Mouse (Mus musculus) stomach, embryonic 15.5 days (tissue): ENCODE results near the gene Ccdc14. TPM values are rescaled to one million over a fixed set of nuclear protein-coding genes. Genes with fewer than 3 reads are reported as not detected.
A peak's percentile ranks its signal among the peaks of the same experiment; 100 is the strongest.
"Not testable (repeated sequence)": the region's sequence is repeated elsewhere in the genome, so short reads cannot be mapped to it uniquely, and the experiment has no call there.

Experiments used
- ATAC-seq: fragments of 200-750 bp; cut with Nextera tagmentation; 2 replicates; pipeline ENCODE4 v1.8.0; 2017; ENCODE audit warnings: low read depth, moderate number of reproducible peaks, moderate TSS enrichment; ENCODE audit not compliant: insufficient read depth, low FRiP score
- H3K27ac ChIP-seq: fragments of 300-500 bp; sonication (generic); 2 replicates; pipeline ENCODE4 v1.5.1; 2015; ENCODE audit warnings: mild to moderate bottlenecking, inconsistent platforms
- H3K27me3 ChIP-seq: fragments of 300-500 bp; sonication (generic); replicated peaks from 2 replicates; pipeline ENCODE4 v1.6.1; 2015; ENCODE audit warnings: inconsistent platforms
- H3K36me3 ChIP-seq: fragments of 300-500 bp; sonication (generic); 2 replicates; pipeline ENCODE4 v1.6.1; 2015; ENCODE audit warnings: inconsistent platforms
- H3K4me1 ChIP-seq: fragments of 300-500 bp; sonication (generic); 2 replicates; pipeline ENCODE4 v1.6.1; 2015; ENCODE audit warnings: inconsistent platforms
- H3K4me2 ChIP-seq: fragments of 300-500 bp; sonication (generic); 2 replicates; pipeline ENCODE4 v1.6.1; 2015; ENCODE audit warnings: mild to moderate bottlenecking, inconsistent platforms
- H3K4me3 ChIP-seq: fragments of 300-500 bp; sonication (generic); replicated peaks from 2 replicates; pipeline ENCODE4 v1.5.1; 2015; ENCODE audit warnings: inconsistent platforms
- H3K9ac ChIP-seq: fragments of 300-500 bp; sonication (generic); 2 replicates; pipeline ENCODE4 v1.6.1; 2015; ENCODE audit warnings: inconsistent platforms
- H3K9me3 ChIP-seq: fragments of 300-500 bp; sonication (generic); 2 replicates; pipeline ENCODE4 v1.6.1; 2016; ENCODE audit warnings: inconsistent platforms
- WGBS: fragments of 180-500 bp; shearing (Covaris S2); methylation state at CpG from one replicate; pipeline ENCODE4 v1.1.7; 2015; 5-methylcytosine and 5-hydroxymethylcytosine counted together
- polyA plus RNA-seq: library from polyadenylated mRNA; unstranded; fragments of >200 nt; fragmentation: Nextera tagmentation; extraction: Ambion mirVana; gene quantifications from 2 replicates; pipeline ENCODE4 v1.2.1, GENCODE M21; 2015

The Ccdc14 gene
- polyA plus RNA-seq, 1 experiment from 2014 or later: 5.2 TPM

DNA sequence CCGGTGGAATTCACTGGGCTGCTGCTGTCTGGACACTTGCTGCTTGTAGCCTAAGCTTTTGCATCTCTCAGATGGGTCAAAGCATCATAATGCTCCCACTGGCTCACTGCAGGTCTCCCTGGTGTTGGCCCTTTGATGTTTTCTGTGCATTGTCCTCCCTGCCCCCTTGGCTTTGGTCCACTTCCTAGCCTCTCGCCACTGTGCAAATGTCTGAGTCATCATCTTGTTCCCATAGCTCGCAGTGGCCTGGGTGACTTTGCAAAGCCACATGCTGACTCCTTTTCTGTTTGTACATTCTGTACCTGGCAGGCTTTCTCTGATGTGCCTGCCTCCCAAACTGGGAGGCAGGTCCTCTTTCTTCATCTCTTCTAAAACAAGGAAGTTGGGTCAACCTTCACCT is 17.6 kb upstream of the Ccdc14 start:
- no peaks in the 10 kb centered on the region for H3K9me3 ChIP-seq
- no peaks in the 10 kb centered on the region for H3K4me1 ChIP-seq
- H3K4me3 ChIP-seq: no peak overlapping the region
- no peak overlapping the region for H3K4me2 ChIP-seq
- no peak overlapping the region for H3K27ac ChIP-seq
- H3K27me3 ChIP-seq: no peaks in the 10 kb centered on the region
- WGBS: 64% methylated on average over 3 of the region's 3 CpGs
- H3K36me3 ChIP-seq: no peaks in the 10 kb centered on the region
- H3K9ac ChIP-seq: no peak overlapping the region
- no peak for ATAC-seq

DNA sequence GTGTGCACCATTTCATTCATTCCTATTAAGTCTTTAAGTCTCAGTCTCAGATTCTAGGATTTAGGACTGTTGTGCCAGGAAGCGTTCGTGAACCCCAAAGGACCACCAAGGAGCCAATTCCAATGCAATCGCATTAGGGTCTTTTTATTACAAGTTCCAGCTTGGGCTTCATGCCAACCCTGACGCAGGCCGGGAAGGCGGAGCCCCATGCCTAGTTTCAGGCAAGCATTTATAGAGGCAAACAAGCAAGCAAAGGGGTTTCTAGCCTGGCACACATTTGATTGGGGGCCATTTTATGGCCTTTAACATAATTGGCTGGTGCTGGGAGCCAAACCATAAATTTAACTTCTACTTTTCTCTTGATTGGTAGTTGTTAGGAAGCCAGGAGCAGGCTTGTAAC is 16.1 kb upstream of the Ccdc14 start:
- Histone ChIP-seq H3K4me2 (no peak overlapping the region), H3K9ac (no peak overlapping the region), H3K4me3 (no peak overlapping the region), H3K4me1 (no peaks in the 10 kb centered on the region), H3K27ac (no peak overlapping the region), H3K36me3 (no peaks in the 10 kb centered on the region), H3K27me3 (no peaks in the 10 kb centered on the region), H3K9me3 (no peaks in the 10 kb centered on the region)
- WGBS: 89% methylated on average over 6 of the region's 6 CpGs
- ATAC-seq: no peak

DNA sequence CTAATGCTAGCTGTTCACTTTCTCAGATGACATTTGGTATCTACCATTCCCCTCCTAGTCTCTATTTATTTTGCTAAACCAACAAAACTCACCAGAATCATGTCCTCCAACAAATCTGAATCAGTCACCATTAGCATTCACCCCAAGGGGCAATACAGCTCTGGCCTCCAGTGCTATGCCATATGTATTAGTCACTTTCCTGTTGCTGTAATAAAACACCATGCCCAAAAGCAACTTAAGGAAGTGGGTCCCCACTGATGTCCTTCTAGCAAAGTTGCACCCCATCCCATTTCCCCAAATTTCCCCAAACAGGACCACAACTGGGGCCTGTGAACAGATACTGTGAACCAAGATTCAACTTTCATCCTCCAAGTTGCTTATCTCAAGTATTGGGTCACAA is 8.6 kb upstream of the Ccdc14 start:
- no peaks in the 10 kb centered on the region for H3K36me3 ChIP-seq
- no peak for ATAC-seq
- H3K9me3 ChIP-seq: no peaks in the 10 kb centered on the region

DNA sequence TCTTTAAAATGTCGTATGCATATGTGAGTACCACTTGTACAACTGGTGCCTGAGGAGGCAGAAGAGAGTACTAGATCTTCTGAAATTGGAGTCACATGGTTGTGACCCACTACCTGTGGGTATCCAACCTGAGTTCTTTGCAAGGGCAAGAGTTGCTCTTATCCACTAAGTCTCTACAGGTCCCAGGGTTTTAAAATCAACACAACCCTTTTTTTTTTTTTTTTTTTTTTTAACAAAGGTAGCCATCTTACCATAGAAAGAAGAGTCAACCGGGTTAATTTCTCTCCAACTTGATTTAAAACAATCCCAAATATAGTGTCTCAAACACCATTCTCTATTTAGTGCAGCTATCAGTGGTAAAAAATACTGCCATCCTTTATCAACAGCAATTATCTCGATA is 537 bp upstream of the Ccdc14 start:
- Histone ChIP-seq H3K4me2 (peak overlapping the region; percentile 84; the same call in 1 of the 2 replicates), H3K36me3 (no peaks in the 10 kb centered on the region), H3K4me3 (peak overlapping the region; percentile 69; the same call in 1 of the 2 replicates), H3K9me3 (no peaks in the 10 kb centered on the region), H3K27me3 (no peaks in the 10 kb centered on the region), H3K9ac (no peak overlapping the region), H3K27ac (peak overlapping the region; percentile 88; the same call in 1 of the 2 replicates), H3K4me1 (0 out of 2 replicates have a peak, but pooled peaks cover 5% of the 10 kb centered on the region)
- ATAC-seq: no peak
- WGBS: 70% methylated on average over 3 of the region's 3 CpGs

More for the DNA sequence above, 8.6 kb upstream of the Ccdc14 start:
- Histone ChIP-seq H3K9ac (no peak overlapping the region), H3K4me2 (no peak overlapping the region), H3K27ac (no peak overlapping the region), H3K4me1 (no peaks in the 10 kb centered on the region), H3K27me3 (no peaks in the 10 kb centered on the region), H3K4me3 (no peak overlapping the region)

DNA sequence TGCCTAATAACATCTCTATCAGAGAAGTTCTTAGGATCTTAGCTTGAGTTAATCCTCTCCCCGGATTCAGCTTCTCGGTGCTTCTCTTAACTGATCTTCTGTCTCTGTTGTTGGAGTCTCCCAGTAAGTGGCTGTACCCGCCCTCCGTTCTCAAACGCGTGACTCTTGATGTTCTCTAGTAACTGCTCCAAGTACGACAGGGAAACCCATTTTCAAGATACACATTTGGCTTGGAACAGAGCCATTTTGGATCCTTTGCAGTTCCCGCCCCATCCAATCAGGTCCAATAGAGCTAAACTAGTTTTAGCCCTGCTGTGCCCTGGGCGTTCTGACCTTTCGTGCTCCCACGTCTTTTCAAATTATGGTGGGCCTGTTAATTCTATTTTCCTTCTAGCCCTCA is 740 bp downstream of the Ccdc14 start:
- H3K9me3 ChIP-seq: no peaks in the 10 kb centered on the region
- no peaks in the 10 kb centered on the region for H3K27me3 ChIP-seq
- H3K36me3 ChIP-seq: no peaks in the 10 kb centered on the region
- no peak for ATAC-seq
- H3K4me1 ChIP-seq: 0 out of 2 replicates have a peak, but pooled peaks cover 5% of the 10 kb centered on the region
- H3K9ac ChIP-seq: peak overlapping the region; percentile 58; the same call in 1 of the 2 replicates
- peak overlapping the region; percentile 69 for H3K4me3 ChIP-seq
- 14% methylated on average over 11 of the region's 11 CpGs for WGBS
- H3K4me2 ChIP-seq: peak overlapping the region; percentile 84
- peak overlapping the region; percentile 88 for H3K27ac ChIP-seq

DNA sequence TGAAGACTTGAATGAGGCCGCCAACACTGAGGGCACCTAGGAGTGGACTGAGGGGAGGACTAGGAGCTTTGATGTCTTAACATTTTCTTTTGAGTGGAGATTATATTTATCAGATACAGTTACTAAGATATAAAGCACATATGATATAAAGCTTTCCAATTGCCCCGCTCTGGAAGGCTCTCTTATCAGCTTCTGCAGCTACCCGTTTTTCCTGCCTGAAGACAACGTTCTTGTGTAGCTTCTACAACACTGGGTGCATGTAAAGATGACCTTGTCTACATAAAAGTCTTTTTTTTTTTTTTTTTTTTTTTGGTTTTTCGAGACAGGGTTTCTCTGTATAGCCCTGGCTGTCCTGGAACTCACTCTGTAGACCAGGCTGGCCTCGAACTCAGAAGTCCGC is 4.1 kb downstream of the Ccdc14 start:
- H3K9ac ChIP-seq: no peak overlapping the region
- ATAC-seq: no peak
- H3K4me3 ChIP-seq: no peak overlapping the region
- WGBS: 84% methylated on average over 6 of the region's 7 CpGs
- H3K9me3 ChIP-seq: no peaks in the 10 kb centered on the region
- 0 out of 2 replicates have a peak, but pooled peaks cover 5% of the 10 kb centered on the region for H3K4me1 ChIP-seq
- H3K36me3 ChIP-seq: no peaks in the 10 kb centered on the region
- no peak overlapping the region for H3K4me2 ChIP-seq
- H3K27ac ChIP-seq: no peak overlapping the region
- H3K27me3 ChIP-seq: no peaks in the 10 kb centered on the region

DNA sequence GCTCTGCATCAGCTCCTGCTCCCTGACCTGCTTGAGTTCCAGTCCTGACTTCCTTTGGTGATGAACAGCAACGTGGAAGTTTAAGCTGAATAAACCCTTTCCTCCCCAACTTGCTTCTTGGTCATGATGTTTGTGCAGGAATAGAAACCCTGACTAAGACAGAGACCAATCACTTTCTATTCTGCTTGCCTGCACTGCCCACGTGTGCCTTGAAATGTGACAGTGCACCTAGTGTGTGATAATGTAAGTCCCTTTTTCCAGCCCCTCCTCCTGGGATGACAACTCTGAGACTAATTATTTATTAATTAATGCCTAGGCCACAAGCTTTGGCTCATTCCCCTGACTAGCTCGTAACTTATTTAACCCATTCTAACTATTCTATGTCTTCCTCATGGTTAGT is 8.3 kb downstream of the Ccdc14 start:
- H3K4me2 ChIP-seq, H3K27me3 ChIP-seq, H3K4me1 ChIP-seq, H3K4me3 ChIP-seq, H3K9ac ChIP-seq, ATAC-seq, H3K36me3 ChIP-seq, H3K9me3 ChIP-seq, H3K27ac ChIP-seq: not testable (repeated sequence)
- 74% methylated on average over 3 of the region's 3 CpGs for WGBS

DNA sequence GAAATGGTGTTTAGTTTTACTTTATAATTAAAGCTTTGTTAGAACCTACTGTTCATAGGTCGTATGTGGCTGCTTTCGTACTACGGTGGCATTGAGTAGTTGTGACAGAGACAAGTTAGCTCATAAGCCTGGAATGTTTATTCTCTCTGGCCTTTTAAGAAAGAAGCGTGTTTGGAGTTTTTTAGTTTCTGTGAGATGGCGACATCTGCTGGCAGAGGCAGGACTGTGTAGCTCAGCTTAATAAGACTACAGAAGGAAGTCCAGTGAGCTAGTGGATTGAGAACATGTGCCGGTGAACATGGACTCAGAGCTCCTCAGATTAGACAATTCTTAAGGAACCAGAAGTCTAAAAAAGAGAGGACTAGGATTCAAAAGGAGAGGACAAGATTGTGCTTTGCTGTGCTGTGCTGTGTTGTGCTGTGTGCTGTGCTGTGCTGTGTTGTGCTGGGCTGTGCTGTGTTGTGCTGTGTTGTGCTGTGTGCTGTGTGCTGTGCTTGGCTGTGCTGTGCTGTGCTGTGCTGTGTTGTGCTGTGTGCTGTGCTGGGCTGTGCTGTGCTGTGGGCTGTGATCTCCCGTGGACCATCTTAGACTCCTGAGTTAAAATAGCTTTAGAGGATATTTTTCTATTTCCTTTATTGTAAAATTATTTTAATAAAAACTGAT is 9.9 kb downstream of the Ccdc14 start:
- H3K9me3 ChIP-seq: no peaks in the 10 kb centered on the region
- no peak overlapping the region for H3K9ac ChIP-seq
- no peak overlapping the region for H3K27ac ChIP-seq
- peak; percentile 72 for ATAC-seq
- peaks cover 5% of the 10 kb centered on the region; the same call in 1 of the 2 replicates for H3K36me3 ChIP-seq
- no peak overlapping the region for H3K4me2 ChIP-seq
- no peaks in the 10 kb centered on the region for H3K27me3 ChIP-seq
- H3K4me1 ChIP-seq: no peaks in the 10 kb centered on the region
- no peak overlapping the region for H3K4me3 ChIP-seq
- WGBS: 17% methylated on average over 7 of the region's 7 CpGs

DNA sequence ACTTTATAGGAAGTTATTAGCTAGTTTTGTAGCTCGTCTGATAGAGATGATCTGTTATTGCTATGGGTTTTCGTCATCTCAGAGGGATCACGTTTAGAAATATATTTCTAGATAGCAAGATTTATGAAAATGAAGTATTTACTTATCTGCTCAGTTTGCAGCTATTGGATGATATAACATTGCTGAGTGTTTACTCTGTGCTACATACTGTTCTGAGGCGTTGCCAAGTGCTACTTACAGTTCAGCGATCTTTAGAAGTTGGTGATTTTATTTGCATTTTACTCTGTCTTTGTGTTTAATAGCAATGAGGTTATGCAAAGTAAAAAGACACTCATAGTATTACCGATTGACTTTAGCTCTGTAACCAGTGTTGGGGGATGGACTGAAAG is 10.4 kb downstream of the Ccdc14 start:
- peaks cover 5% of the 10 kb centered on the region; the same call in 1 of the 2 replicates for H3K36me3 ChIP-seq
- 67% methylated on average over 6 of the region's 6 CpGs for WGBS
- H3K27ac ChIP-seq: no peak overlapping the region
- no peaks in the 10 kb centered on the region for H3K4me1 ChIP-seq
- H3K27me3 ChIP-seq: no peaks in the 10 kb centered on the region
- no peak overlapping the region for H3K9ac ChIP-seq
- ATAC-seq: no peak
- no peak overlapping the region for H3K4me2 ChIP-seq
- no peak overlapping the region for H3K4me3 ChIP-seq
- no peaks in the 10 kb centered on the region for H3K9me3 ChIP-seq

DNA sequence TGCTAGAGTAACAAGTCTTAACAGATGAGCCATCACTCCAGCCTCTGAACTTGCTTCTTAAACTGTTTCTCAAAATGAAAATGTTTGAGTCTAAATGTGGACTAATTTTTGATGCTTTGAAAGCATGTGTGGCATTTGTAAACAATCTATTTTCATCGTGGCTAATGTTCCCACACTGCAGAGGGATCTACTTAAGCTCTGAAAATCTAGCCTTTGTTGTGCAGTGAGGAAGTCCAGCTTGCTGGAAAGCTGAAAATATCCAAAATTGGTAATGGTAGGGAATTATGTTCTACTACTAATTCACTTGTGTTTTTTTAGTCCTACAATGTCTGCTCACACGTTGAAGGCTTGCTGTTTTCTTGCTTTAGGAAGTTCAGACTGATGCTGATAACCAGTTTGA is 15.6 kb downstream of the Ccdc14 start:
- H3K36me3 ChIP-seq: peaks cover 5% of the 10 kb centered on the region; the same call in 1 of the 2 replicates
- WGBS: 33% methylated on average over 2 of the region's 2 CpGs
- H3K9me3 ChIP-seq: no peaks in the 10 kb centered on the region
- H3K27ac ChIP-seq: peak overlapping the region; percentile 73
- H3K27me3 ChIP-seq: no peaks in the 10 kb centered on the region
- H3K4me2 ChIP-seq: no peak overlapping the region
- no peaks in the 10 kb centered on the region for H3K4me1 ChIP-seq
- no peak overlapping the region for H3K9ac ChIP-seq
- ATAC-seq: no peak
- no peak overlapping the region for H3K4me3 ChIP-seq

DNA sequence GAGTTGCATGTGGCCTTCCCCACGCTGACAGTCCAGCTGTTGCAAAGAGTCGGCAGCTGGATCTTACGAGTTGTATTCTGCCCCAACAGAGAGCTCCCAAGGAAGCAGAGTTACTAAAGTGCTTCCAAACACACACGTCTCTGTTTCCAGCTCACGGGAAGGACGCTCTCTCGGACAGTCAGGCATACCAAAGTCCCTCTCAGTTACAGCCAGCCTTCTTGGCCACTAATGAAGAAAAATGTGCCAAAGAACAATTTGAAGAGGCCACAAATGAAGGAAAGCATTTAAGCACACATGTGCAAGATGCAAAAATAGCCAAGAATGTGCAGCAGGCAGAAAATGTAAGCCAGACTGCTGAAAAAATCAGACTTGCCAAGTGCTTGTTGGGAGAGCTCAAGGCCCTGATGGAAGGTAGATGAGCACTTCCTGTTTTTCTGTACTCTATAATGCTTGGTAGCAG is 16.1 kb downstream of the Ccdc14 start:
- peak; percentile 50; the same call in 1 of the 2 replicates for ATAC-seq
- Histone ChIP-seq H3K4me3 (no peak overlapping the region), H3K9ac (no peak overlapping the region), H3K4me1 (no peaks in the 10 kb centered on the region), H3K36me3 (peaks cover 5% of the 10 kb centered on the region; the same call in 1 of the 2 replicates), H3K27ac (peak overlapping the region; percentile 73), H3K4me2 (no peak overlapping the region), H3K9me3 (no peaks in the 10 kb centered on the region), H3K27me3 (no peaks in the 10 kb centered on the region)
- 52% methylated on average over 7 of the region's 7 CpGs for WGBS

DNA sequence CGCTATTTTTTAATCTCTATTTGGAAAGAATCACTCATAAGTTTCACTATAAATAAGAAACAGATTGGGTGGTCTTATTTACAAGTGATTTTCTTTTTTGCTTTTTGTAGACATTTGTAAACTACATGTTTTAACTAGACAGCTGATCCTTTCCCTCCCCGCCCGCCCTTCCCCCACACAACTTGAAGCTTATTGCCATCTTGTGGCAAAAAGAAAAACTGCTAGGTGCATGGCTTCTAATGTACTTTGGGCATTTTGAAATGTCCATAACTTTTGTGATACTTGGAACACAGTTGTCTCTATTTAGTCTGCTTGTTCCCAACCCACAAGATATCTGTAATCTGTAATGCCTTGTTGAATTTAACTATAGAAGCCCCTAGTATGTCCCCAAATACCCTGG is 21.1 kb downstream of the Ccdc14 start:
- H3K27ac ChIP-seq: no peak overlapping the region
- no peak overlapping the region for H3K9ac ChIP-seq
- no peaks in the 10 kb centered on the region for H3K9me3 ChIP-seq
- 72% methylated on average over 3 of the region's 3 CpGs for WGBS
- no peak overlapping the region for H3K4me2 ChIP-seq
- no peak overlapping the region for H3K4me3 ChIP-seq
- 0 out of 2 replicates have a peak, but pooled peaks cover 5% of the 10 kb centered on the region for H3K36me3 ChIP-seq
- no peaks in the 10 kb centered on the region for H3K27me3 ChIP-seq
- ATAC-seq: no peak
- H3K4me1 ChIP-seq: no peaks in the 10 kb centered on the region
